Mouse (Mus musculus) kidney, embryonic 15.5 days (tissue): ENCODE results near the gene Srsf1. TPM values are rescaled to one million over a fixed set of nuclear protein-coding genes. Genes with fewer than 3 reads are reported as not detected.
A peak's percentile ranks its signal among the peaks of the same experiment; 100 is the strongest.

ENCODE experiments used
- ATAC-seq: fragments of 200-750 bp; cut with Nextera tagmentation; replicated peaks from 2 replicates; pipeline ENCODE4 v1.8.0; 2017; ENCODE audit warnings: moderate TSS enrichment; ENCODE audit not compliant: low FRiP score
- H3K27ac ChIP-seq: fragments of 300-500 bp; sonication (generic); 2 replicates; pipeline ENCODE4 v1.5.1; 2015; ENCODE audit warnings: mild to moderate bottlenecking, inconsistent platforms
- H3K27me3 ChIP-seq: fragments of 300-500 bp; sonication (generic); 2 replicates; pipeline ENCODE4 v1.6.1; 2015; ENCODE audit warnings: inconsistent platforms
- H3K36me3 ChIP-seq: fragments of 300-500 bp; sonication (generic); 2 replicates; pipeline ENCODE4 v1.6.1; 2015; ENCODE audit warnings: inconsistent platforms
- H3K4me1 ChIP-seq: fragments of 300-500 bp; sonication (generic); 2 replicates; pipeline ENCODE4 v1.6.1; 2015; ENCODE audit warnings: inconsistent platforms
- H3K4me2 ChIP-seq: fragments of 300-500 bp; sonication (generic); 2 replicates; pipeline ENCODE4 v1.6.1; 2015; ENCODE audit warnings: moderate library complexity, mild to moderate bottlenecking, inconsistent platforms
- H3K4me3 ChIP-seq: fragments of 300-500 bp; sonication (generic); replicated peaks from 2 replicates; pipeline ENCODE4 v1.5.1; 2015; ENCODE audit warnings: mild to moderate bottlenecking, inconsistent platforms
- H3K9ac ChIP-seq: fragments of 300-500 bp; sonication (generic); 2 replicates; pipeline ENCODE4 v1.6.1; 2015; ENCODE audit warnings: mild to moderate bottlenecking, inconsistent platforms
- H3K9me3 ChIP-seq: fragments of 300-500 bp; sonication (generic); replicated peaks from 2 replicates; pipeline ENCODE4 v1.6.1; 2016; ENCODE audit warnings: inconsistent platforms
- WGBS: fragments of 180-500 bp; shearing (Covaris S2); methylation state at CpG from one replicate; pipeline ENCODE4 v1.1.7; 2015; ENCODE audit warnings: mixed read lengths; 5-methylcytosine and 5-hydroxymethylcytosine counted together
- polyA plus RNA-seq: library from polyadenylated mRNA; unstranded; fragments of >200 nt; fragmentation: Nextera tagmentation; extraction: Ambion mirVana; gene quantifications from 2 replicates; pipeline ENCODE4 v1.2.1, GENCODE M21; 2015

Srsf1 gene
- polyA plus RNA-seq = 320 and 328 TPM in 2 replicates

DNA sequence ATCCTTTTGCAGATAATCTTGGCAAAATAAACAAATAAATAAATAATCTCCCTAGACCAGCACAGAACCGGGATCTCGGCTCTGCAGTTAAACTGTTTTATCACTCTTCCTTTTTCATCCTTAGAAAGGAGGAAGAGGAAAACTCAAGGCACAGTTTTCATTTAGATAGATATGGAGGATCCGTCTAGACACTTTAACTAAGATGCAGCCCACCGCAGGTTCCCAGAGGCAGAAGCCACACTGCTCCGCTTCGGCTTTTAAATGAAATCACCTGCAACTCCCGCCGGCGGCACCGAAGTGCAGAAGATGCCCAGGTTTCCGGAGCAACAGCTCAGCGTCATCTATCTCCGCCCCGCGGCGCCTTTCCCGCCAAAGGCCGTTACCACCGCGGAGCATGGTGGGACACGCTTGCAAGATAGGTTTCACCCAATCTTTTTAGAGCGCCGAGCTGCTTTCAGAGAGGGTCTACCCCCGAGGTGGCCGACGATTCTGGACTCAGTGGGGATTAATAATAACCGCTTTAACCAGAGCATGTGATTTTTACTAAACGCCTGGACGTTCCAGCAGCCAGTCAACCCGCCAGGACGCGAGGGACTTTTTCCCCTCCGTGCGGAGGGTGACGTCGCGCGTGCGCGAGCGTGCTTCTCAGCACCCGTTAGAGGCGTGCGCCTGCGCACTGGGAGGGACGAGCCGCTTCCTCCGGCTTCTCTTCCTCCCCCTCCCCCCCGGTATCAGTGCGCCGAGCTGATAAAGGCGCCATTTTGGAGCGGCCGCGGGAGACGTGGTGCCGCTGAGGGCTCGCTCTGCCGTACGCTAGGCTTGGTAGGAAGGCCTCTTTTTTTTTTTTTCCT lies at the start of gene Srsf1:
Gene Srsf1, plus strand, starts transcription at position 430 of the 851 bp plus-strand sequence.
- ATAC-seq = peak; percentile 94
- peak within 1 kb of the TSS; percentile 63 for H3K4me2 ChIP-seq
- peaks cover 31% of the 10 kb centered on the region for H3K4me1 ChIP-seq
- WGBS = under 1% methylated on average over 59 of the region's 60 CpGs
- H3K36me3 ChIP-seq = peaks cover 24% of the 10 kb centered on the region
- H3K9ac ChIP-seq = peak within 1 kb of the TSS; percentile 100
- H3K9me3 ChIP-seq = 0 out of 2 replicates have a peak, but pooled peaks cover 3% of the 10 kb centered on the region
- H3K27ac ChIP-seq = peak within 1 kb of the TSS; percentile 100
- H3K4me3 ChIP-seq = peak within 1 kb of the TSS; percentile 99
- no peaks in the 10 kb centered on the region for H3K27me3 ChIP-seq

GRCm38 (mm10) chr11:87999751-88000150 lies 47.4 kb upstream of the Srsf1 start:
- Histone ChIP-seq H3K36me3 (no peaks in the 10 kb centered on the region), H3K27ac (no peak overlapping the region), H3K4me3 (no peak overlapping the region), H3K4me1 (no peaks in the 10 kb centered on the region), H3K4me2 (no peak overlapping the region), H3K27me3 (no peaks in the 10 kb centered on the region), H3K9me3 (no peaks in the 10 kb centered on the region), H3K9ac (no peak overlapping the region)
- WGBS = 90% methylated on average over 5 of the region's 5 CpGs
- no peak for ATAC-seq

DNA sequence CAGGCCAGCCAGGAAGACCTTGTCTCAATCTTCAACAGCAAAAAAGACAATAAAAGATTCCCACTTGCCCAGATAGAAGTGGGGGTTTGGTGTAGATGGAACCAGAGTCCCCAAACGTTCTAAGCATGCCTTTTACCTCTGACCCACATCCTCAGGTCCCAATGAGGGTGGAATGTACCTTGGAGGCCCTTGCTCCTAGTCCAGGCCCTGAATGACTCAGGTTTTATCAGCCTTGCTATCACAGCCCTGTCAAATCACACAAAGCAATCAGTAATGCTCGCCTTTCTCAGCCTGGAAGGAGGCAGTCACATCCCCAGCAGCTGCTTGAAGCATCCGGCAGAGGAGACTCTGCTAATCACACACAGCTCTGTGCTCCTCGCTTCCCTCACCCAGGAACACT lies 44.4 kb upstream of the Srsf1 start:
- Histone ChIP-seq H3K4me1 (no peaks in the 10 kb centered on the region), H3K9ac (no peak overlapping the region), H3K27me3 (no peaks in the 10 kb centered on the region), H3K36me3 (no peaks in the 10 kb centered on the region), H3K9me3 (no peaks in the 10 kb centered on the region), H3K4me3 (no peak overlapping the region), H3K27ac (no peak overlapping the region), H3K4me2 (no peak overlapping the region)
- no peak for ATAC-seq
- 62% methylated on average over 4 of the region's 4 CpGs for WGBS

- no peaks in the 10 kb centered on the region for H3K27me3 ChIP-seq
- no peaks in the 10 kb centered on the region for H3K9me3 ChIP-seq
- H3K4me3 ChIP-seq = no peak overlapping the region
- H3K4me2 ChIP-seq = no peak overlapping the region
- no peak overlapping the region for H3K27ac ChIP-seq
- no peak for ATAC-seq
- H3K4me1 ChIP-seq = no peaks in the 10 kb centered on the region
- no peak overlapping the region for H3K9ac ChIP-seq
- WGBS = 64% methylated on average over 2 of the region's 2 CpGs
- H3K36me3 ChIP-seq = no peaks in the 10 kb centered on the region
Observed at GRCm38 (mm10) chr11:88004123-88004522, 43.0 kb upstream of the Srsf1 start.

- no peak overlapping the region for H3K27ac ChIP-seq
- H3K9ac ChIP-seq = no peak overlapping the region
- peaks cover 13% of the 10 kb centered on the region for H3K27me3 ChIP-seq
- no peak overlapping the region for H3K4me2 ChIP-seq
- H3K4me3 ChIP-seq = no peak overlapping the region
- H3K9me3 ChIP-seq = no peaks in the 10 kb centered on the region
- WGBS = 34% methylated on average over 1 of the region's 1 CpGs
- H3K4me1 ChIP-seq = peaks cover 9% of the 10 kb centered on the region
- H3K36me3 ChIP-seq = no peaks in the 10 kb centered on the region
- no peak for ATAC-seq
Observed at GRCm38 (mm10) chr11:88008641-88009040, 38.5 kb upstream of the Srsf1 start.

DNA sequence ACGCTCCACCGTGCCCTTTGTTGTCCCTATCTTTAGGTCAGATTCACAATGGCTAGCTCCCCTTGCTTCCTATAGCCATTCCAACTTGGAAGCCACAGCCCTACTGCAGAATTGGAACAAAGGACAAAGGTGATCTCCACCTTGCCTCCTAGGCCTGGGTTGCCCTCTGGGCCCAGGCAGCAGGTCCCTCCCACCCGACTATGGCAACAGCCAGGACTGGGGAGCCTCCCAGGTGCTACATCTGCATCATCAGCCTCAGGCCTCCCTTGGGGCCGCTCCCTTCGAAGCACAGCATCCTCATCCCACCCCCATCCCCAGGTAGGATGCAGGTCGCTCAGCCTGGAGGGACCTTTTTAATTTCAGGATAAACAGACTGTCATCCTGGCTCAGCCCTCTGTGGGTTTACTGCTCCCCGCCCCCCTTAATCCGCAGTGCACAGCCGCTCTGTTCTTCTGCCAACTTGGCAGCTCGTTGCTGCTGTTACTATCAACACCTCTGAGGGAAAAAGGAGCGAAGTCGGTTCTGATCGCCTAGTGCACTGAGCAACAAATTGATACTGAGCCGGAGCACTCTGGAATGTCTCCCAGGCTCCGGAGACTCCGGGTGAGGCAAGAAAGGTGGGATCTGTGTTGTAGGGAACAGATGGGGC lies 37.5 kb upstream of the Srsf1 start:
- Histone ChIP-seq H3K27ac (no peak overlapping the region), H3K4me1 (peaks cover 9% of the 10 kb centered on the region)

GRCm38 (mm10) chr11:88011208-88011913 lies 35.8 kb upstream of the Srsf1 start:
- Histone ChIP-seq H3K4me2 (no peak overlapping the region), H3K27ac (no peak overlapping the region), H3K9me3 (no peaks in the 10 kb centered on the region), H3K4me1 (peaks cover 9% of the 10 kb centered on the region), H3K36me3 (no peaks in the 10 kb centered on the region), H3K9ac (no peak overlapping the region), H3K27me3 (peaks cover 13% of the 10 kb centered on the region), H3K4me3 (no peak overlapping the region)
- no peak for ATAC-seq
- 74% methylated on average over 11 of the region's 11 CpGs for WGBS

More for the DNA sequence above, 37.5 kb upstream of the Srsf1 start:
- Histone ChIP-seq H3K9me3 (no peaks in the 10 kb centered on the region), H3K27me3 (peaks cover 13% of the 10 kb centered on the region), H3K36me3 (no peaks in the 10 kb centered on the region), H3K4me3 (0 out of 2 replicates have a peak overlapping the region, but pooled peaks have one; percentile 6), H3K4me2 (peak overlapping the region; percentile 43), H3K9ac (no peak overlapping the region)
- WGBS = 16% methylated on average over 16 of the region's 16 CpGs
- ATAC-seq = no peak

DNA sequence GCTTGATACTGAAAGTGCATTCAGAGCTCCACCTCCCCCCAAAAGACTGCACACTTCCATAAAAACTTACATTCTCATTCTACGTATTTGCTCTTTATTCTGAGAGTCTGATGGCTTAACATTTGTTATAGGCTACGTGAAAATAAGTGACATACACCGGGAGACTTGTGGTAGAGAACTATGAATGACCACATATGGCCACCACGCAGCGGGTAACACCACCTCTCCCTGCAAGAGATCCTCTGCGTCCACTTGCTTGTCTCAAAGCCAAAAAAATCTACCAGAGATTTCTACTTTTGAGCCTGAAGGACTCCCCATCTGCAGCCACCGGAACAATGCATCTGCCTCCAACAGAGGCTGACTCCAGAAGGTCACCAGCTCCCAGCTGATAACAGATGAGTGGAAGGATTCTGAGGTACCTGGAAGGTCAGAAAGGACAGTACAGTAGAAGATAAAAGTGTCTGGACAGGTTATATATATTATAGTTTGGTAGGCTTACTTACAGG lies 35.2 kb upstream of the Srsf1 start:
- Histone ChIP-seq H3K27me3 (peaks cover 13% of the 10 kb centered on the region), H3K4me2 (no peak overlapping the region), H3K4me3 (no peak overlapping the region), H3K9me3 (no peaks in the 10 kb centered on the region), H3K36me3 (no peaks in the 10 kb centered on the region), H3K4me1 (peaks cover 9% of the 10 kb centered on the region), H3K27ac (no peak overlapping the region), H3K9ac (no peak overlapping the region)
- 88% methylated on average over 7 of the region's 7 CpGs for WGBS
- ATAC-seq = no peak

DNA sequence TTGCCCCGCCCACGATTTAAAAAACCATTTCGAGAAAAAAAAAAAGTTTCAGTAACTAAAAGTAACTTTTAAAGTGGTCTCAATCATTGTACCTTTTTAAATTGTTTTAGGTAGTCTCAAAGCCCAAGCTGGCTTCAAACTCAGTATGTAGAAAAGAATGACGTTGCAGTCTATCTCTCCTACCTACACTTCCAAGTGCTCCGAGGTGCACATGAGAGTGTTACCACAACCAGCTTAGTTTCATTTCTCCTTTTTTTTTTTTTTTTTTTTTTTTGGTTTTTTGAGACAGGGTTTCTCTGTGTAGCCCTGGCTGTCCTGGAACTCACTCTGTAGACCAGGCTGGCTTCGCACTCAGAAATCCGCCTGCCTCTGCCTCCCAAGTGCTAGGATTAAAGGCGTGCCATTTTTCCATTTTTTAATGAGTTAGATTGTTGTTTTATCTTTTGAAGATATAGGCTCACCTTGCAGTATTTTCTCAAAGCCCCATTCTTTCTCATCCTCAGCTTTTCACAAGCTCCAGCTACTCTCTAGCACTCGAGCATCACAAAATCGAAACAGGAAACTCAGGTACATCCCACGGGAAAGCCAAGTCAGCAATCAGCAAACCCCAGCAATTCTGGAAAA lies 34.4 kb upstream of the Srsf1 start:
- H3K4me1 ChIP-seq = peaks cover 9% of the 10 kb centered on the region
- no peak overlapping the region for H3K9ac ChIP-seq
- no peaks in the 10 kb centered on the region for H3K9me3 ChIP-seq
- no peak overlapping the region for H3K27ac ChIP-seq
- no peak overlapping the region for H3K4me3 ChIP-seq
- WGBS = 89% methylated on average over 11 of the region's 11 CpGs
- ATAC-seq = no peak
- no peaks in the 10 kb centered on the region for H3K36me3 ChIP-seq
- H3K4me2 ChIP-seq = no peak overlapping the region
- H3K27me3 ChIP-seq = peaks cover 13% of the 10 kb centered on the region

GRCm38 (mm10) chr11:88013632-88014031 lies 33.5 kb upstream of the Srsf1 start:
- 89% methylated on average over 10 of the region's 10 CpGs for WGBS
- ATAC-seq = no peak
- Histone ChIP-seq H3K9ac (no peak overlapping the region), H3K27me3 (peaks cover 13% of the 10 kb centered on the region), H3K4me3 (no peak overlapping the region), H3K36me3 (no peaks in the 10 kb centered on the region), H3K9me3 (no peaks in the 10 kb centered on the region), H3K4me2 (no peak overlapping the region), H3K4me1 (peaks cover 9% of the 10 kb centered on the region), H3K27ac (no peak overlapping the region)

DNA sequence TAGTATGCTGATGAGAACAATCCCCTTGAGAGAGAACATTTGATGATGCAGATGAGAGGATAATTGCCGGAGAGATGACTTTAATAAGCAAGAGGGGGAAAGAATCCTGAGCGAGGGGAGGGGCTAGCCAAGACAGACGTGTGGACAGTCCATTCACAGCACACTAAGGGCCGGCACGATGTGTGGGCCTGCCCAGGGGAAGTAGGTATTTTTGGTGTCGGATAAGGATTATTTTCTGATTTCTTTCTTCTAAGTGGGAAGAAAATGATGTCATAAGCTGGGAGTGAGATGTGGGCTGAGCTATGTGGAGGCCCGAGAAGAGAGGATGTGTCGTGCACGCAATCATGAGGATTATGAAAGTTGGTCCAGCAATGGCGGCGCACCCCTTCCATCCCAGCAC lies 32.0 kb upstream of the Srsf1 start:
- no peak overlapping the region for H3K9ac ChIP-seq
- no peak overlapping the region for H3K4me2 ChIP-seq
- no peak overlapping the region for H3K4me3 ChIP-seq
- no peak for ATAC-seq
- 92% methylated on average over 11 of the region's 11 CpGs for WGBS
- peaks cover 4% of the 10 kb centered on the region; the same call in 1 of the 2 replicates for H3K27me3 ChIP-seq
- no peak overlapping the region for H3K27ac ChIP-seq
- H3K4me1 ChIP-seq = peaks cover under 1% of the 10 kb centered on the region; the same call in 1 of the 2 replicates
- H3K9me3 ChIP-seq = no peaks in the 10 kb centered on the region
- H3K36me3 ChIP-seq = no peaks in the 10 kb centered on the region
